Mouse (Mus musculus) liver, embryonic 14.5 days (tissue): ENCODE data around the gene Calhm5. TPM values are rescaled to one million over a fixed set of nuclear protein-coding genes. Genes with fewer than 3 reads are reported as not detected.

Source experiments
- ATAC-seq: fragments of 200-750 bp; cut with Nextera tagmentation; 2 replicates; pipeline ENCODE4 v1.8.0; 2017; ENCODE audit warnings: moderate number of reproducible peaks, mild to moderate bottlenecking, moderate library complexity; ENCODE audit not compliant: insufficient read depth
- DNase-seq, 3 experiments: peaks; one replicate each; pipeline ENCODE4 v3.0.0-alpha.2; 2012 to 2013; ENCODE audit warnings: low read depth in 3 of 3, low spot score in 3 of 3
- H3K27ac ChIP-seq: fragments of 300-500 bp; sonication (generic); 2 replicates; pipeline ENCODE4 v1.5.1; 2014; ENCODE audit warnings: moderate library complexity, mild to moderate bottlenecking, control low read depth, inconsistent platforms
- H3K27me3 ChIP-seq: fragments of 300-500 bp; sonication (generic); 2 replicates; pipeline ENCODE4 v1.6.1; 2014; ENCODE audit warnings: mild to moderate bottlenecking, low read length, moderate library complexity; ENCODE audit not compliant: control insufficient read depth, insufficient read depth
- H3K36me3 ChIP-seq: fragments of 300-500 bp; sonication (generic); replicated peaks from 2 replicates; pipeline ENCODE4 v1.6.1; 2014; ENCODE audit warnings: low read depth; ENCODE audit not compliant: control insufficient read depth, insufficient read depth
- H3K4me1 ChIP-seq, 2 experiments: fragments of 200-500 bp in 1 of 2; fragments of 300-500 bp in 1 of 2; sonication (generic) in 1 of 2; replicated peaks; 2 replicates each; pipeline ENCODE4 v1.6.1; 2012 to 2014; ENCODE audit warnings: antibody characterized with exemption in 1 of 2, inconsistent platforms in 1 of 2, low read length in 1 of 2; ENCODE audit not compliant: control insufficient read depth in 2 of 2, insufficient read depth in 2 of 2
- H3K4me2 ChIP-seq: fragments of 300-500 bp; sonication (generic); 2 replicates; pipeline ENCODE4 v1.6.1; 2014; ENCODE audit warnings: low read depth, mild to moderate bottlenecking, control low read depth, moderate library complexity
- H3K4me3 ChIP-seq, 2 experiments: fragments of 200-500 bp in 1 of 2; fragments of 300-500 bp in 1 of 2; sonication (generic) in 1 of 2; 2 replicates each; pipeline ENCODE4 v1.5.1; 2012 to 2014; ENCODE audit warnings: low read depth in 2 of 2, low read length in 2 of 2, mild to moderate bottlenecking in 2 of 2, control low read depth in 1 of 2, inconsistent platforms in 1 of 2, moderate library complexity in 1 of 2; ENCODE audit not compliant: insufficient read depth in 1 of 2
- H3K9ac ChIP-seq: fragments of 300-500 bp; sonication (generic); replicated peaks from 2 replicates; pipeline ENCODE4 v1.6.1; 2014; ENCODE audit warnings: mild to moderate bottlenecking, control low read depth, moderate library complexity
- H3K9me3 ChIP-seq: fragments of 300-500 bp; sonication (generic); 2 replicates; pipeline ENCODE4 v1.6.1; 2016; ENCODE audit warnings: low read length, mixed read lengths; ENCODE audit not compliant: control insufficient read depth
- CTCF ChIP-seq: IDR thresholded peaks from 2 replicates; pipeline ENCODE4 v1.5.1; 2016; ENCODE audit warnings: antibody characterized with exemption, low read depth, control low read depth
- EP300 ChIP-seq: IDR thresholded peaks from 2 replicates; pipeline ENCODE4 v1.6.1; 2016; ENCODE audit warnings: antibody characterized with exemption, low read depth
- WGBS: fragments of 180-500 bp; shearing (Covaris S2); extraction: QIAGEN DNeasy Blood & Tissue Kit; methylation state at CpG from one replicate; pipeline ENCODE4 v1.1.7; 2014; ENCODE audit not compliant: insufficient replicate concordance; 5-methylcytosine and 5-hydroxymethylcytosine counted together
- polyA plus RNA-seq, 2 experiments: library from polyadenylated mRNA; depleted of rRNA in 1 of 2; stranded (reverse) in 1 of 2; unstranded in 1 of 2; fragments of >200 nt; fragmentation: Nextera tagmentation in 1 of 2; extraction: Ambion mirVana in 1 of 2; gene quantifications; 2 replicates each; pipeline versions ENCODE4 v1.2.1 to v1.2.3; 2012 to 2014

The Calhm5 gene
- polyA plus RNA-seq, 2 experiments, result 0.01 to 0.02 TPM

DNA sequence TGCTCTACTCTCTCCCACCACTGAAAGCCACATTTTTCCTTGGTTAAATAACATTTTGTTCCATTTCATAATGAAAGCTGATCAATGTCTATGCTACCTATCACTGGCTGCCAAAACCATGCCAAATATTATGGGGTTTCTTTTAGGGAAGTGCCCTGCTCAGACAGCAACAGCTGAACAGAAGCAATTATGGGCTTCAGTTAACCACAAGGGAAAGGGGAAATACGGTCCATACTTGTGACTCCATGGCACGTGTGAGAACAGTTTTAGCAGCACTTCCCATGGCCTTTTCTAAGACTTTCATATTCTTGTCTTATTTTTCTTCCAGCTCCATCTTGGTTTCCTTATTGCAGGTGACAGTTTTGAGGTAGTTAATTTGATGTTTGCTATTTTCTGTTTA is 35.0 kb upstream of the Calhm5 start:
- no peak for ATAC-seq
- WGBS, result 14% methylated on average over 2 of the region's 2 CpGs
- Histone ChIP-seq H3K4me1 (no peaks in the 10 kb centered on the region; a peak in 1 of 4 replicates), H3K4me2 (no peak overlapping the region), H3K4me3 (no peak overlapping the region), H3K27me3 (no peaks in the 10 kb centered on the region), H3K27ac (no peak overlapping the region), H3K36me3 (no peaks in the 10 kb centered on the region), H3K9me3 (no peaks in the 10 kb centered on the region), H3K9ac (no peak overlapping the region)
- TF ChIP-seq EP300, result no peak
- no peak for TF ChIP-seq CTCF
- no peak for DNase-seq

DNA sequence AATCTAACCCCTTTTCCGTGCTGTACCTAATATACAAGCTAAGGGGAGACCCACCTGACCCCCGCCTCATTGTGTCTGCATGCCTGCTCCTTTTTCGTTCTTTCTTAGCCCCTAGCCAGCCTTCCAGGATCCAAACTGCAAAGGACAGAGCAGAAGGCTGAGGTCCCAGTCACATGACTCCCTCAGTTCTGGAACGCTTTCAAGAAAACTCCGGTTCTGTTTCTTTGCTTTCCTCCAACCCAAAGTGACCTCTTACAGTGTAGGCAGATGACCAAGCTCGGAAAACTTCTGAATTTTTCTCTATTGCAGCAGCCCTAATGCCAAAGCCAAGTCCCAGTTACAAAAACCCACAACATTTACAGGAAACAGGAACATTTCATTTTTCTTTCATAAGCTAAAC is 32.1 kb upstream of the Calhm5 start:
- DNase-seq (no peak), ATAC-seq (no peak)
- H3K9me3 ChIP-seq, result no peaks in the 10 kb centered on the region
- H3K36me3 ChIP-seq, result no peaks in the 10 kb centered on the region
- TF ChIP-seq EP300 (no peak), CTCF (no peak)
- H3K4me2 ChIP-seq, result no peak overlapping the region
- no peaks in the 10 kb centered on the region; a peak in 1 of 4 replicates for H3K4me1 ChIP-seq
- WGBS, result 52% methylated on average over 6 of the region's 6 CpGs
- no peak overlapping the region for H3K4me3 ChIP-seq
- no peak overlapping the region for H3K9ac ChIP-seq
- no peaks in the 10 kb centered on the region for H3K27me3 ChIP-seq
- H3K27ac ChIP-seq, result no peak overlapping the region

DNA sequence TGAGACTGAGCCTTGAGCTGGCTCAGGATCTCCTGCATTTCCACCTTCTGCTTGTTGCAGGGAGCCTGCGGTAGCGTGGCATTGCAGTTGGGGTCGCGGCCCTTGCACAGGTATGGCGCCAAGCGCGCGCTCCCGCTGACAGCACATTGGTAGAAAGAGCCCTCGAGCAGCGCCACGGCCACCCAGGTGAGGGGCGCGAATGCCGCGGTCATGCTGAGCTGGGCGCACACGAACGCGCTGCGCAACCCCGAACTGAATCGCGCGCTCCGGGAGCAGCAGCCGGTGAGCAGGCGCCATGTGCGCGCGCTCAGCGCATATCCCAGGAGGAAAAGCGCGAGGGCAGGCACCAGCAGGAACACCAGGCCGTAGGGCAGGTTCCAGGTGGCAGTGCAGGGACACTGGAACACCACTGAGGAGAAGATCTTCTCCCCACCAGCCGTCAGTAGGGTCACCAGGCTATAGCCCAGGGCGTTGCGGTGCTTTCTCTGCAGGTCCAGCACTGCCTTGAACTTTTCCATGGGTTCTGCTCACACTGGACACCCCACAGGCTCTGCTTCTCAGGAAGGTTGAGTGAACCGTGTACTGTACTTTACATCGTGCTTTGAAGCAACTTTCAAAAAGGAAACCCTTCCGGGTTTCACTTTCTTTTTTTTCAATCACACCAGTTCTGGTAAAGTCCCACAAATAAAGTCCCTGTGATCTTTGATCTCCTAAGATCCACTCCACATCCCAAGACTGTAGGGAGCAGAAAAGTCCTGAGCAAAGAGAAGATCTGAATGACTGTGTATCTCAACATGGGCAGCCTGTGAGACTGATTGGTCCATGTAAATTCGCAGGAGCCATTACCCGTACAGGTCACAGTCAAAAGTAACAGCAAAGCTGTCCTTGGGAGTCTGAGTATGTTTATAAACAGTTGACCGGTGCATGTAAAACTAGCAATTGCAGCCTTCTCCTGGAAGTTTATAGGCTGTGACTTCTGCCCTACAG is 31.4 kb upstream of the Calhm5 start, which contains the start of gene Calhm6:
TSS of gene Calhm6 (minus strand) at position 593 of the 987 bp plus-strand sequence.
- no peak for DNase-seq
- no peak for ATAC-seq
- H3K36me3 ChIP-seq, result no peaks in the 10 kb centered on the region
- no peaks in the 10 kb centered on the region for H3K27me3 ChIP-seq
- H3K4me1 ChIP-seq, result no peaks in the 10 kb centered on the region; a peak in 1 of 4 replicates
- TF ChIP-seq CTCF, result no peak
- TF ChIP-seq EP300, result no peak
- no peak within 1 kb of the TSS for H3K27ac ChIP-seq
- H3K4me3 ChIP-seq, result peak within 1 kb of the TSS; percentile 43 to 45
- H3K9me3 ChIP-seq, result no peaks in the 10 kb centered on the region
- WGBS, result 10% methylated on average over 44 of the region's 44 CpGs
- H3K9ac ChIP-seq, result no peak within 1 kb of the TSS
- peak within 1 kb of the TSS; percentile 65 for H3K4me2 ChIP-seq

DNA sequence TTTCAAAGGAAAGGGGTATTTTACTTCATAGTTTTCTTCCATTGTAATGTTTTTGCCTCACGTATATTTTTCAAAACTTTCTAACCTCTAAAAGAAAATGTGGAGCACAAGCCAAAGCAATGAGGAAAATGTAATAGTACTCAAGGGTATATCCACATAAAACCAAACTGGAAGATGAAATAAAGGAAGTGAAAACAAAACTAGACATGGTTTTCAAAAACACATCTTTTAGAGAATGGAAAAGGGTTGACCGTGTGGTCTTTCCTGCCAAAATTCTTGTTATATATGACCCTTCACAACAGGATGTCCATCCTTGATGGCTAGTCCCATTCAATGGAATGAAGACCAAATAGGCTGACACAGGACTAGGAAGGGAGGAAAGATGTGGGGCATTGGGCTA is 22.1 kb upstream of the Calhm5 start:
- H3K4me3 ChIP-seq, result no peak overlapping the region
- no peak overlapping the region for H3K9ac ChIP-seq
- no peaks in the 10 kb centered on the region for H3K9me3 ChIP-seq
- no peaks in the 10 kb centered on the region for H3K36me3 ChIP-seq
- H3K27me3 ChIP-seq, result no peaks in the 10 kb centered on the region
- DNase-seq (no peak), ATAC-seq (no peak)
- no peak overlapping the region for H3K27ac ChIP-seq
- no peak overlapping the region for H3K4me2 ChIP-seq
- no peak for TF ChIP-seq EP300
- no peak for TF ChIP-seq CTCF
- no peaks in the 10 kb centered on the region for H3K4me1 ChIP-seq
- 64% methylated on average over 2 of the region's 2 CpGs for WGBS

DNA sequence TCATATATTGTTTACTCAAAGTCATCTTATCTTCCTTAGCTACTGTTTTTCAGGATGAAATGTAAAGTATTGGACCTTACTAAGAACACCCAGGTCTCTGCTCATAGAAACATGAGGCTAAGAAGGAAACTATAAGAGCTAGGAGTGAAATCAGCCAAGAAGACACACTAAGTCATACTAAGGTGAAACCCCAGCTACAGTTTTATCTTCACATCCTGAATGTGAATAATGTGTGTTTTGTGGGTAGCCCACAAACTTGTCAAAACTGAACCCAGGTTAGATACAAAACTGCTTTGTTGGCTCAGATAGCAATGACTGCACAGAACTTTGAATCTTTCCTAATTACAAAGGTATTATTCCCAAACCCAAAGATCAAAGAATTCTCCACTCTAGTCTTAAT is 21.5 kb upstream of the Calhm5 start:
- ATAC-seq (no peak), DNase-seq (no peak)
- TF ChIP-seq CTCF (no peak), EP300 (no peak)

More for the DNA sequence above, 21.5 kb upstream of the Calhm5 start:
- Histone ChIP-seq H3K4me1 (no peaks in the 10 kb centered on the region), H3K9me3 (no peaks in the 10 kb centered on the region), H3K27ac (no peak overlapping the region), H3K4me3 (no peak overlapping the region), H3K4me2 (no peak overlapping the region), H3K27me3 (no peaks in the 10 kb centered on the region), H3K36me3 (no peaks in the 10 kb centered on the region), H3K9ac (no peak overlapping the region)
